Mouse (Mus musculus): ENCODE data around the gene Casp1. TPM values are rescaled to one million over a fixed set of nuclear protein-coding genes. Genes with fewer than 3 reads are reported as not detected.
A peak's percentile ranks its signal among the peaks of the same experiment; 100 is the strongest.

Gene Casp1
- 0.18 and 0.36 TPM in 2 replicates for polyA plus RNA-seq (2016; fragmentation: Nextera tagmentation; extraction: Ambion mirVana)

DNA sequence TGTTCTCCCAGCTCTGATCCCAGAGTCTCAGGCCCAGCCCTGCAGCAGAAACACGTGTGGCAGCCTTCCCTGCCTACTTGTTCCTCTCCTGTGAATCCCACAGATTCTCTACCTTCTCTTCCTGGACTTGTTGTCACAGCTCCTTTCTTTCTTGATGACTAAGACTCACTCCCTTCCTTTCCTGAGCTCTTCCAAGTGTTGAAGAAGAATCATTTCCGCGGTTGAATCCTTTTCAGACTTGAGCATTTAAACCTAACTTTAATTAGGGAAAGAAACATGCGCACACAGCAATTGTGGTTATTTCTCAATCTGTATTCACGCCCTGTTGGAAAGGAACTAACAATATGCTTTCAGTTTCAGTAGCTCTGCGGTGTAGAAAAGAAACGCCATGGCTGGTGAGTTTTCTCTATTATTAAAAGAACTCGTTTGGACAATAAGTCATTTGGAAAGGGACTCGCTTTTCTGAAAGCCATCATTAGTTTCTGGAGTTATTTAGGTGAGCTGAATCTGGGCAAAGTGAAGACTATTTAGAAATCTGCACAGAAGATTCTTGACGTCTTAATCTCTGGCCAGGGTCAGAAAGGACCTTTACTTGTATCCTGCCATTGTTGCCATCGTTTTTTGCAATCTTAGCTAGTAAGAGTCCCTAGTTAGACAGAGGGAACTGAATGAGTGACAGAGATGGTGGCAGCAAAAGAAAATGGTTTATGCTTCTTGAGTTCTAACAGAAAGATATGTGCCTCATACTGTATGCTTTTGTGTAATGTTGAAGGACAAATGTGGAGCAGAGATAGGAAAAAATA lies at the start of gene Casp1:
Gene Casp1, plus strand, starts transcription at position 189 of the 803 bp plus-strand sequence.
- Histone ChIP-seq H3K4me3 (no peak within 1 kb of the TSS), H3K27ac (no peak within 1 kb of the TSS), H3K9me3 (no peaks in the 10 kb centered on the region), H3K4me1 (no peaks in the 10 kb centered on the region), H3K27me3 (ENCODE audit: insufficient read depth, poor library complexity, severe bottlenecking) (no peaks in the 10 kb centered on the region), H3K36me3 (no peaks in the 10 kb centered on the region)
- DNase-seq (ENCODE audit: low spot score): no peak
- 77% methylated on average over 11 of the region's 11 CpGs for WGBS

DNA sequence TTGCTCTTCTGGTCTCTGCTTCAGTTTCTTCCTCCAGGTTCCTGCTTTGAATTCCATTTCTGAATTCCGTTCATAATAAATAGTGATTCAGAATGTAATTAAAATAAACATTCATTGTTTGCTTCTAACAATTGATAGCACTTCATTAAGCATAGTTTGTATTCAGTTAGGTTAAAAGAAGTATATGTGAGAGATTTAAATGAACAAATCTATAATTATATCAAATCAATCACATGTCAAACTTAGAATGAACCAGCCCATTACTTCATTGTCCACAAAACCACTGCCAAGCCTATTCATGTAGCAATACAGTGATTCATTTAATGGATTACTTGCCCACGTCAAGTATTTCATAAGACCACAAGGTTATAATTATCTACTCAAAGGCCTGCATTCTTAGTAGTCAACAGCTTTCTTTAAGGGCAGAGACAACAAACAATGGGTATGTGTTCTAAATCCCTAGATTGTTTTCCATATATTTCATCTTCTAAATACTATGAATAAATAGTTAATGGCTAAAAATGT lies 34.3 kb upstream of the Casp1 start:
- no peaks in the 10 kb centered on the region for H3K36me3 ChIP-seq
- no peak overlapping the region for H3K27ac ChIP-seq
- 77% methylated on average over 2 of the region's 2 CpGs for WGBS
- no peaks in the 10 kb centered on the region for H3K4me1 ChIP-seq
- H3K27me3 ChIP-seq (ENCODE audit: insufficient read depth, poor library complexity, severe bottlenecking): no peaks in the 10 kb centered on the region
- H3K9me3 ChIP-seq: no peaks in the 10 kb centered on the region
- no peak overlapping the region for H3K4me3 ChIP-seq
- no peak for DNase-seq (ENCODE audit: low spot score)

DNA sequence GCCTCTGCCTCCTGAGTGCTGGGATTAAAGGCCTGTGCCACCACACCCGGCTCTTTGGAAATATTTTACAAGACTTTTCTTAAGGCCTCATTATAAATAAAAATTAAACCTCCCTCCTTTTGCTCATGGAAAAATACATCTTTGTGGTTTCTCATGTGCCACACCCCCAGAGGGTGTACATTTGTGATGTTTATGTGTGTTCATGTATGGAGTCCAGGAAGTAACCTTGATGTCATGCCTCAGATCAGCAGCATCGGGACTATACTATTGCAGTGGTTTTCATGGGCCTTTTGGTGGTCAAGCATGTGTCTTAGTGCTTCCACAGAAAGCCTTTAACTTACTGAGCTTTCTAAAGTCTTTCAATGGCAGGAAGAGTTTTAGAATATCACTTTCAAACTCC lies 28.0 kb upstream of the Casp1 start:
- Histone ChIP-seq H3K36me3 (no peaks in the 10 kb centered on the region), H3K4me3 (no peak overlapping the region), H3K27ac (no peak overlapping the region), H3K9me3 (no peaks in the 10 kb centered on the region), H3K4me1 (no peaks in the 10 kb centered on the region), H3K27me3 (ENCODE audit: insufficient read depth, poor library complexity, severe bottlenecking) (no peaks in the 10 kb centered on the region)
- 75% methylated on average over 2 of the region's 2 CpGs for WGBS
- DNase-seq (ENCODE audit: low spot score): no peak

DNA sequence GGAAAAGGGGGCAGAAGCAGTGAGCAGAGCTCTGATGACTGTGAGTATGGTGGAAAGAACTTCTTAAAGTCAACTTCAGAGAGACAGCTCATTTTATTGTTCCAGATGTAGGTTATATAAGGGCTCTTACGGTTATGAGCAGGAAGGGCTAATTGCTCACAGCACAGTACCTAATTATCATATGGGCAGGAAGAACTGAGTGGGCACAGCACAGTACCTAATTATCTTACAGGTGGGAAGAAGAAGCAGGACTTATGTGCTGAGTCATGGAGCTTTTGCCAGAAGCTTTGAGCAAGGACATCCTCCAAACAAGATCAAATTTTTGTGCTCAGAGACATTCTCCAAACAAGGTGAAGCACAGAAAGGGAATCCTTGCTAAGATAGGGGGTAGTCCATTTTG lies 27.4 kb upstream of the Casp1 start:
- 70% methylated on average over 1 of the region's 1 CpGs for WGBS
- H3K9me3 ChIP-seq: no peaks in the 10 kb centered on the region

DNA sequence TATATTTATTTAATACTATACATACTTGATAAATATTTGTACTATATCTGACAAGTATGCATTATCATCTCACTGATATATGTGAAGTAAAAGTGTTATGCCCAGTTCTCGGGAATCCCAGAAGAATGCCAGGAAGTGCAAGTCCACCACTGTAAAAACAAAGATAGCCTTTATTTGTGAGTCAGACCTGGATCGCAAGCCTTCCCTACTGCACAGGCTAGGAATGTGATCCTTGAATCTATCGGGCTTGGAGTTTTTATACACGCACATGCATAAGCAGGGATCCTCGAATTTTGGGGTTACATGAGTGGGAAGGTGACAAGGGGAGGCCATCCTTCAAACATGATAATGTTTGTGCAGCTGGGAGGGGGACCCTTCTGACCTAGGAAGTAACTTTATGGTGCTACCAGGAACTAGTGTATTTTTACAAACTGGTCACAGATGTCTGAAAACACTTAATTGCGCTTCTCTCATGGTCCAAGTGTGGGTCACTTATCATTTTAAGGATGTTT lies 26.9 kb upstream of the Casp1 start:
- H3K4me1 ChIP-seq: no peaks in the 10 kb centered on the region
- no peak overlapping the region for H3K4me3 ChIP-seq
- no peaks in the 10 kb centered on the region for H3K9me3 ChIP-seq
- H3K27me3 ChIP-seq (ENCODE audit: insufficient read depth, poor library complexity, severe bottlenecking): no peaks in the 10 kb centered on the region
- no peak overlapping the region for H3K27ac ChIP-seq
- DNase-seq (ENCODE audit: low spot score): peak; percentile 71
- no peaks in the 10 kb centered on the region for H3K36me3 ChIP-seq
- 66% methylated on average over 6 of the region's 6 CpGs for whole genome bisulfite sequencing

More for the DNA sequence above, 27.4 kb upstream of the Casp1 start:
- Histone ChIP-seq H3K4me1 (no peaks in the 10 kb centered on the region), H3K36me3 (no peaks in the 10 kb centered on the region), H3K27me3 (ENCODE audit: insufficient read depth, poor library complexity, severe bottlenecking) (no peaks in the 10 kb centered on the region), H3K27ac (no peak overlapping the region), H3K4me3 (no peak overlapping the region)
- no peak for DNase-seq (ENCODE audit: low spot score)

DNA sequence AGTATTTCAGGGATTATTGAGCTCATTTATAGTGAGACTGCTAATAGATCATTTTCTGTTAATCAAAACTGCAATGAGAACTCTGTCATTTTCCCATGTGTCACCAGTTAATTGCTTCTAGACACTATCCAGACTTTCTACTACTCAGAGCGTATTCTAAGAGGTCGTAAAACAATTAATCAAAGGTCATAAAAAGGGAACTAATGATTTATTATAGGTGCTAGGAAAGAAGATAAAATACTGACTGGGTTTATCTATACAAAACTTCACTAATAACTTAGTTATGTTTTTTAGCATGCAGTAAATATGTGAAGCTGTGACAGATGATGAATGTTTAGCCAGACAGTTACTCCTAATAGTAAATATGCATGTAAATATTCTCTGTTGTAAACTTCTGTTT lies 12.2 kb upstream of the Casp1 start:
- Histone ChIP-seq H3K9me3 (no peaks in the 10 kb centered on the region; the same call in 1 of the 2 replicates), H3K36me3 (no peaks in the 10 kb centered on the region), H3K4me1 (no peaks in the 10 kb centered on the region), H3K4me3 (no peak overlapping the region), H3K27me3 (ENCODE audit: insufficient read depth, poor library complexity, severe bottlenecking) (no peaks in the 10 kb centered on the region), H3K27ac (no peak overlapping the region)
- WGBS: 78% methylated on average over 2 of the region's 2 CpGs
- no peak for DNase-seq (ENCODE audit: low spot score)

DNA sequence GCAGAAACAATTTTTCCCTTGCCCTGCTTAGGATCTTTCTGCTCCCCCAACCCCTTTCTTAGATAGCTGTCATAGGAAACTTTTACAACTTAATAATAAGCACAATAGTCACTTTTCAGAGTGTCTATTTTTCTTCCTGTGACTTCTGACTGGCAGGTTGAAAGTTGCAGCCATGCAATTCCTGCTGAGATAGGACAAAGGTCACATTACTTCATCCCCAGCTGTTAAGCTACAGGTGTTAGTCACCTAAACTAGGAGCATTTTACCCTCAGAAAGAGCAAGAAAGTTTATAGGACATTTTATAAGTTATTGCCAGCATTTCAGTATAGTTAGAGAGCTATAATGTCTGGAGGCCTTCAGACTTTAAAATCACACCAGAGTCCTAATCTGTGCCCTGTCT lies 11.7 kb upstream of the Casp1 start:
- Histone ChIP-seq H3K9me3 (no peaks in the 10 kb centered on the region; the same call in 1 of the 2 replicates), H3K4me1 (no peaks in the 10 kb centered on the region), H3K36me3 (no peaks in the 10 kb centered on the region), H3K4me3 (no peak overlapping the region), H3K27me3 (ENCODE audit: insufficient read depth, poor library complexity, severe bottlenecking) (no peaks in the 10 kb centered on the region), H3K27ac (no peak overlapping the region)
- no peak for DNase-seq (ENCODE audit: low spot score)

DNA sequence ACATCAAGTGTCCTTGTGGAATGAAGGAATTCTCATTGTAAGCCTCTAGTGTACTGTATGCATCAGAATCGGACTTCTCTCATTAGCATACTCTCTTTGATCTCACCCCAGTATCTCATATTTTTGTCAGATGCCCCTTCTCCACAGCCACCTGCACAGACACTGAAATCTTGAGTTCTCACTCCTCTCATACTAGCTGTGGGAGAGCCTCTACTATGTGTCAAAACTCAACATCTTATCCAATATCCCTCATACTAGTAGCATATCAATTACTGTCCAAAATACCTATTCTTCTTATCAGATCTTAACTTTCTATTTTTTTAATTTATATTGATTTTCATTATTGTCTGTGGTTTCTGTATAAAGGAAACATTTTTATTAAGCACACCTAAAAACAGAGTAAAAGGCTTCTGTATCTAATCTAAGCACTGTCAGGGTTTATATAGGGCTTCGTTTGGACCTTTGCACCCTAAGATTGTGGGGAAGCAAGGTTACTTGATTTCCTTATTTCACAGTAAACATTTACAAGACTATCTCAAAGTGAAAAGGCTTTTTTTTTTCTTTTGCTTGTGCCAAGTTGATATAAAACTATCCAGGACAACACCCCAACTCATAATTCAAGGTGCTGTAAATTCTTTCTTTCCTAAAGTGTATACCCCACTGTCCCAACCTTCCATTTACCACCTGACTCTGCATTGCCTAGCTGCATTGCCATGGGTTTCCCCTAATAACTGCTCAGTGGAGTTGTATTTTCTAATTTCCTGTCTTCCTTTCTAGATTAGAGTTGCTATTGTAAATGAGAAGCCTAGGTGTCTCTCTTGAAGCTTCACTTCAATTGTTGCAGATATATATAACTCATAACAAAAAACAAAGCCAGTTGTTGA lies 1.7 kb upstream of the Casp1 start:
- H3K27ac ChIP-seq: no peak overlapping the region
- no peak for DNase-seq (ENCODE audit: low spot score)
- H3K9me3 ChIP-seq: no peaks in the 10 kb centered on the region
- no peaks in the 10 kb centered on the region for H3K27me3 ChIP-seq (ENCODE audit: insufficient read depth, poor library complexity, severe bottlenecking)
- no peaks in the 10 kb centered on the region for H3K4me1 ChIP-seq
- 66% methylated on average over 2 of the region's 2 CpGs for WGBS
- no peaks in the 10 kb centered on the region for H3K36me3 ChIP-seq
- H3K4me3 ChIP-seq: no peak overlapping the region

DNA sequence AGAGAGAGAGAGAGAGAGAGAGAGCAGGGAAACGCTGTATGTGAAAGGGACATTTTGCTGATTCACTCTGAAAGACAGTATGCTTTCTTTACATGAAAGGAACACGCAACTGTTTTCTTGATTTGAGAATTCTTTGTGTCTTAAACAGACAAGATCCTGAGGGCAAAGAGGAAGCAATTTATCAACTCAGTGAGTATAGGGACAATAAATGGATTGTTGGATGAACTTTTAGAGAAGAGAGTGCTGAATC lies 740 bp downstream of the Casp1 start:
- no peak overlapping the region for H3K27ac ChIP-seq
- H3K4me3 ChIP-seq: no peak overlapping the region
- no peaks in the 10 kb centered on the region for H3K36me3 ChIP-seq
- DNase-seq (ENCODE audit: low spot score): no peak
- WGBS: 81% methylated on average over 2 of the region's 2 CpGs
- no peaks in the 10 kb centered on the region for H3K9me3 ChIP-seq
- no peaks in the 10 kb centered on the region for H3K4me1 ChIP-seq
- H3K27me3 ChIP-seq (ENCODE audit: insufficient read depth, poor library complexity, severe bottlenecking): no peaks in the 10 kb centered on the region

DNA sequence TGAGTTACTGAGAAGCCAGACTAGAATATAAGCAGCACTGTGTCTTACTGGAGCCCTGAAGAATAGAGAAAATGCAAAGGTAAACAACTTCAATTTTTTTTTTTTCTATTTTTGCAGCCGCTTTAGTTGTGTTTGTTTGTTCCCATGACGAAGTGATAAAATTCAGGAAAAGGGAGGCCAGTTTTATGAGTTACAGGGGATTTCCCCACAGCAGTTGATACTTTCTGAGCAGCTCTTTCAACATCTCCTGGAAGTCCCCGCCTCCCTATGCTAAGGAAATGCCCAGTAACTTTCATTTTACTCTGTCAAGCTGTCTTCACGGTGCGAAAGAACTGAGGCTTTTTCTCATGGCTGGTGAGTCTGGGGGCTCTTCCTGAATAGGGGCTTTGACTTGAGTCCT lies 10.2 kb downstream of the Casp1 start, which contains the start of gene Casp4:
Gene Casp4, plus strand, starts transcription at position 268 of the 400 bp plus-strand sequence.
- Histone ChIP-seq H3K27ac (no peak within 1 kb of the TSS), H3K9me3 (no peaks in the 10 kb centered on the region), H3K4me1 (no peaks in the 10 kb centered on the region), H3K36me3 (no peaks in the 10 kb centered on the region), H3K27me3 (ENCODE audit: insufficient read depth, poor library complexity, severe bottlenecking) (no peaks in the 10 kb centered on the region), H3K4me3 (no peak within 1 kb of the TSS)
- no peak for DNase-seq (ENCODE audit: low spot score)
- WGBS: 64% methylated on average over 5 of the region's 5 CpGs

DNA sequence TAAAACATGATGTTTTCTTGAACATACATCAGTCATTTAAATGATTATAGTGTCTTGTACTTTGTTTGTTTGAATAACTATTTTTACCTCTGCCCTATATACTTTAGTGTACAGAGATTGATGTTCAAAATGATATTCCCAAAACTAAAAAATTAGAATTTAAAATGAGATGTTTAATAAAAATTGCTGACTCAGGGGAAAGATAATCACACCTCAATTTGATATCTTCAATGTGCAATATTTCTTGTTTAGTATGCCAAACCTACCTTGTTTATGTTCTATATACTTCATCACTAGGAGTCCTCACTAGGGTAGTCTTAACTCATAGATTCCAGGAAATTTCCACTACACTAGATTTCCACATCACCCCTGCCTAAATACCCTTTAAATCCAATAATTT lies 11.8 kb downstream of the Casp1 start:
- H3K27me3 ChIP-seq (ENCODE audit: insufficient read depth, poor library complexity, severe bottlenecking): no peaks in the 10 kb centered on the region
- H3K9me3 ChIP-seq: no peaks in the 10 kb centered on the region
- no peaks in the 10 kb centered on the region for H3K4me1 ChIP-seq
- no peak for DNase-seq (ENCODE audit: low spot score)
- H3K27ac ChIP-seq: no peak overlapping the region
- no peak overlapping the region for H3K4me3 ChIP-seq
- no peaks in the 10 kb centered on the region for H3K36me3 ChIP-seq

DNA sequence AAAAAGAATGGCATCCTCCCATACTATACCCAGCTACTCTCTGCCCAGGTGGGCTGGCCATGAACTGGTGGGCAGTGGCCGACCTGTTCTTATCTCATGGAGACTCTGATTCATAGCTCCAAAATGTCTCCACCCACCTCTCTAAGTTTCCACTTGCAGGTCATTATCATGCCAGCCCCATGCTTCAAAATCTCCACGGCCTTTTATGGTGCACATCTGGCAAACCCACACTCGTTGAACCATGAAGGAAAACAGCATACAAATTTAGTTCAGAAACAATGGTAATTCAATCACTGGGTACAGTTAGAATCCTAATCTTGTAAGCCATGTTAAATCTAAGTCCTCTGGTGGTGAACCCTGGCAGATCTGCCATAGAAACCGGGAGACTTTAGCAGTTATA lies 13.1 kb downstream of the Casp1 start:
- H3K27me3 ChIP-seq (ENCODE audit: insufficient read depth, poor library complexity, severe bottlenecking): no peaks in the 10 kb centered on the region
- no peak for DNase-seq (ENCODE audit: low spot score)
- H3K4me1 ChIP-seq: no peaks in the 10 kb centered on the region
- 71% methylated on average over 4 of the region's 4 CpGs for WGBS
- H3K4me3 ChIP-seq: no peak overlapping the region
- H3K36me3 ChIP-seq: no peaks in the 10 kb centered on the region
- H3K9me3 ChIP-seq: no peaks in the 10 kb centered on the region
- no peak overlapping the region for H3K27ac ChIP-seq

DNA sequence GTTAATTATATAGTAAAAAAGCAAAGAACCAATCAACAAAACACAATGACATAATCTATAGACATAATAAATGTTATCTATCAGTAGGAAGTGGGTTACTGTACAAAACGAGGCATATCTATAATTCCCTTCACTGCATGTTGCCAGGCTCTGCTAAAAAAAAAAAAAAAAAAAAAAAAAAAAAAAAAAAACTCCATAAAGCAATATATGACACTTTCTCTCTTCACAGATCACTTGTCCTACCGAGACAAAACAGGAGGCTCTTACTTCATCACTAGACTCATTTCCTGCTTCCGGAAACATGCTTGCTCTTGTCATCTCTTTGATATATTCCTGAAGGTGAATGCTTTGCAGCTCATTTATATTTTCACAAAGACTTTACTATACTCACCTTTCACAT lies 29.9 kb downstream of the Casp1 start:
- no peak for DNase-seq (ENCODE audit: low spot score)
- Histone ChIP-seq H3K27ac (no peak overlapping the region), H3K36me3 (no peaks in the 10 kb centered on the region), H3K4me3 (no peak overlapping the region), H3K27me3 (ENCODE audit: insufficient read depth, poor library complexity, severe bottlenecking) (no peaks in the 10 kb centered on the region), H3K9me3 (no peaks in the 10 kb centered on the region), H3K4me1 (no peaks in the 10 kb centered on the region)
- 61% methylated on average over 3 of the region's 3 CpGs for WGBS
